Mouse (Mus musculus): ENCODE measurements around the gene Fuz. TPM values are rescaled to one million over a fixed set of nuclear protein-coding genes. Genes with fewer than 3 reads are reported as not detected.
"Not testable (repeated sequence)": the region's sequence is repeated elsewhere in the genome, so short reads cannot be mapped to it uniquely, and the experiment has no call there.

Gene Fuz
- total and polyA plus RNA-seq, 2 experiments from 2014 or later: 10.0 to 50.8 TPM

DNA sequence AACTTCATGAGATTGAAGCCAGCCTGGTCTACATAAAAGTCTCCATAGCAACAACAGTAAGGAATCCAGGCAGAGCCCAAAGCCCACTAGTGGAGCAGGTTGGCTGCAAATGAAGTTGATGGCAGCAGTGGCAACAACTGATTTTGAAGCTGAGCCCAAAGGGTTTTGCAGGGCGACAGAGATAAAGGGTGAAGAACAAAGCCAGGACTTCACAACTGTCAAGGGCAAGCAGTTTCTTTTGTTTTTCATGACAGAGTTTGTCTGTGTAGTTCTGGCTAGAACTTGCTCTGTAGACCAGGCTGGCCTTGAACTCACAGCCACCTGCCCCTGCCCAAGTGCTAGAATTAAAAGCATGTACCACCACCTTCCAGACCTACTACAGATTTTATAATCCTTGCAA lies 24.7 kb upstream of the Fuz start:
- Histone ChIP-seq H3K27ac (ENCODE audit: low read depth) (no peak overlapping the region), H3K9me3 (replicated peaks; ENCODE audit: control insufficient read depth, low read length) (no peaks in the 10 kb centered on the region), H3K4me3 (ENCODE audit: low read depth, low read length) (no peak overlapping the region), H3K4me2 (ENCODE audit: low read depth, low read length) (no peak overlapping the region), H3K27me3 (ENCODE audit: control insufficient read depth, insufficient read depth, low read length) (no peaks in the 10 kb centered on the region), H3K36me3 (replicated peaks; ENCODE audit: control insufficient read depth, insufficient read depth, low read length) (peaks cover under 1% of the 10 kb centered on the region; the same call in 1 of the 2 replicates), H3K9ac (replicated peaks; ENCODE audit: low read depth, low read length) (no peak overlapping the region), H3K4me1 (ENCODE audit: control insufficient read depth, insufficient read depth) (peaks cover 30% of the 10 kb centered on the region)
- DNase-seq (ENCODE audit: low spot score) (no peak), ATAC-seq (ENCODE audit: insufficient read depth, low read depth) (no peak)
- 53% methylated on average over 1 of the region's 1 CpGs for WGBS
- TF ChIP-seq CTCF (IDR thresholded peaks at IDR 0.05; ENCODE audit: low read depth): no peak
- no peak for TF ChIP-seq EP300 (IDR thresholded peaks at IDR 0.05; ENCODE audit: low read depth)

DNA sequence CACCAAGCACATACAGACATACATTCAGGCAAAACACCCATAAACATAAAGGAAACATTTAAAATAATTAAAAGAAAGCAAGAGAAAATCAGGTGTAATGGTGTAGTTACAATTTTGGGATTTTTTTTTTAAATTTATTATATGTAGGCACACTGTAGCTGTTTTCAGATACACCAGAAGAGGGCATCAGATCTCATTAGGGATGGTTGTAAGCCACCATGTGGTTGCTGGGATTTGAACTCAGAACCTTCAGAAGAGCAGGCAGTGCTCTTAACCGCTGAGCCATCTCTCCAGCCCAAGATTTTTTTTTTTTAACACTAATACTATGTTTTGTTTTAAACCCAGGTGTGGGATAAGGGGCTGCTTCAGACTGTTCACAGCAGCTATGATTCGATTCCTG lies 24.1 kb upstream of the Fuz start:
- H3K9ac ChIP-seq (replicated peaks; ENCODE audit: low read depth, low read length); H3K4me2 ChIP-seq (ENCODE audit: low read depth, low read length); DNase-seq (ENCODE audit: low spot score); H3K4me3 ChIP-seq (ENCODE audit: low read depth, low read length); H3K9me3 ChIP-seq (replicated peaks; ENCODE audit: control insufficient read depth, low read length); H3K36me3 ChIP-seq (replicated peaks; ENCODE audit: control insufficient read depth, insufficient read depth, low read length); H3K27me3 ChIP-seq (ENCODE audit: control insufficient read depth, insufficient read depth, low read length); ATAC-seq (ENCODE audit: insufficient read depth, low read depth); H3K27ac ChIP-seq (ENCODE audit: low read depth): not testable (repeated sequence)
- WGBS: 92% methylated on average over 2 of the region's 2 CpGs
- H3K4me1 ChIP-seq (ENCODE audit: control insufficient read depth, insufficient read depth): peaks cover 24% of the 10 kb centered on the region

DNA sequence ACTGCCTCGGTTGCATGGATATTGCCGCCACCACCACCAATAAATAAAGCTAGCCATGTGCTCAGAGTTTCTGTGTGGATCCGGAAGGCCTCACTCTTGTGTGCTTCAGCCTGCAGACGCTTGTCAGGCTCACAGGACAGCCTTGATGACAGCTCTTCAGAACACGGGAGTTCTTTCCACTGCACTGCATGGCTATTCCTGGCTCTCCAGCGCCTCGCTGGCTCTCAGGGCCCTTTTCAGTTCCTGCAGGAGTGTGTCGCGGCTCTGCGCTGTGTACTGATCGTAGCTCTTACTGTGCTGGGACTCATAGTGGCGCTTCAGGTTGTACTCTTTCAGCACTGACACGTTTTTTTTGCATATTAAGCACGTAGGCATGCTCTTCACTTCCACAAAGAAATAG lies 18.0 kb upstream of the Fuz start:
- H3K4me2 ChIP-seq (ENCODE audit: low read depth, low read length): no peak overlapping the region
- H3K9ac ChIP-seq (replicated peaks; ENCODE audit: low read depth, low read length): no peak overlapping the region
- H3K4me1 ChIP-seq (ENCODE audit: control insufficient read depth, insufficient read depth): peaks cover 21% of the 10 kb centered on the region
- DNase-seq (ENCODE audit: low spot score) (peak; percentile 75), ATAC-seq (ENCODE audit: insufficient read depth, low read depth) (peak; percentile 87)
- WGBS: 42% methylated on average over 14 of the region's 14 CpGs
- H3K9me3 ChIP-seq (replicated peaks; ENCODE audit: control insufficient read depth, low read length): no peaks in the 10 kb centered on the region
- H3K27ac ChIP-seq (ENCODE audit: low read depth): peak overlapping the region; percentile 80
- H3K4me3 ChIP-seq (ENCODE audit: low read depth, low read length): no peak overlapping the region
- TF ChIP-seq CTCF (IDR thresholded peaks at IDR 0.05; ENCODE audit: low read depth): no peak
- peak; percentile 71; the same call in 1 of the 2 replicates for TF ChIP-seq EP300 (IDR thresholded peaks at IDR 0.05; ENCODE audit: low read depth)
- peaks cover 67% of the 10 kb centered on the region for H3K36me3 ChIP-seq (replicated peaks; ENCODE audit: control insufficient read depth, insufficient read depth, low read length)
- no peaks in the 10 kb centered on the region for H3K27me3 ChIP-seq (ENCODE audit: control insufficient read depth, insufficient read depth, low read length)

DNA sequence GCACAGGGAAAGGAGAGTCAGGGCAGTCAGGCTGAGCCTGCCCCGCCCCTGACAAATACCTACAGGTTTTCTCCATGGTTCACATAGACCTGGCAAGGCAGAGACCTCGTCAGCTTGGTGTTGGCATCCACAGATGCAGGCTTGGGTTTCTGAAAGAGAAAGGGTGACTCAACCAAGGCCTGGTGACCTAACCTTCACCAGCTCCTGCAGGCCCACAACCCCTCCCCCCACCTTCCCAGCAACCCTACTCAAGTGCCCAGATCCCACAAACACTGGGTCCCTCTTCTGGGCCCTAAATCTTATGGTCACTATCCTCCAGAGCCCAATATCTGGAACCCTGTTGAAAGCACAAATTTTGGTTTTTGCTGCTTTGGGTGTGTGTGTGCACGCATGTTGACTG lies 12.8 kb upstream of the Fuz start:
- Histone ChIP-seq H3K4me2 (ENCODE audit: low read depth, low read length) (no peak overlapping the region), H3K27me3 (ENCODE audit: control insufficient read depth, insufficient read depth, low read length) (no peaks in the 10 kb centered on the region), H3K36me3 (replicated peaks; ENCODE audit: control insufficient read depth, insufficient read depth, low read length) (peaks cover 78% of the 10 kb centered on the region), H3K9me3 (replicated peaks; ENCODE audit: control insufficient read depth, low read length) (no peaks in the 10 kb centered on the region), H3K4me3 (ENCODE audit: low read depth, low read length) (no peak overlapping the region), H3K4me1 (ENCODE audit: control insufficient read depth, insufficient read depth) (peaks cover 17% of the 10 kb centered on the region), H3K27ac (ENCODE audit: low read depth) (no peak overlapping the region), H3K9ac (replicated peaks; ENCODE audit: low read depth, low read length) (no peak overlapping the region)
- ATAC-seq (ENCODE audit: insufficient read depth, low read depth): no peak
- TF ChIP-seq CTCF (IDR thresholded peaks at IDR 0.05; ENCODE audit: low read depth) (no peak), EP300 (IDR thresholded peaks at IDR 0.05; ENCODE audit: low read depth) (no peak)
- WGBS: 88% methylated on average over 3 of the region's 3 CpGs
- no peak for DNase-seq (ENCODE audit: low spot score)

DNA sequence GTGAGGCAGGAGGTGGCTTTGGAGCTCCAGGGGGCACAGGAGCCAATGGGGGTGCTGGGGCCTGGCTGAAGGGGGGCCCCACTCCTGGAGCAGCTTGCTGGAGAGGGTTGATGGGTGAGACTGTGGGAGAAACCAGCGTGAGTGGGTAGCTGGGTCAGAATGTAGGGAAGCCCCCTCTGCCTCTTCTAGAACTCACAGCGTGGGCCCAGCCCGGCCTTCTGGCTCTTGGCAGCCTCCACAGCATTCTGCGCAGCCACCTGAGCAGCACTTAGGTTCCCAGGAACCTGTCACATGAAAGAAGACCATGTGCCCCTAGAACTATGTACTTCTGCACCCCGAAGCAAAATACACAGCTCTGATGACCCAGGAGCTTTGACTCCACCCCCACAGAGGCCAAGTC lies 11.2 kb upstream of the Fuz start:
- Histone ChIP-seq H3K9ac (replicated peaks; ENCODE audit: low read depth, low read length) (no peak overlapping the region), H3K4me3 (ENCODE audit: low read depth, low read length) (no peak overlapping the region), H3K9me3 (replicated peaks; ENCODE audit: control insufficient read depth, low read length) (no peaks in the 10 kb centered on the region), H3K4me2 (ENCODE audit: low read depth, low read length) (no peak overlapping the region), H3K36me3 (replicated peaks; ENCODE audit: control insufficient read depth, insufficient read depth, low read length) (peaks cover 62% of the 10 kb centered on the region), H3K27ac (ENCODE audit: low read depth) (no peak overlapping the region), H3K4me1 (ENCODE audit: control insufficient read depth, insufficient read depth) (peaks cover 21% of the 10 kb centered on the region), H3K27me3 (ENCODE audit: control insufficient read depth, insufficient read depth, low read length) (no peaks in the 10 kb centered on the region)
- TF ChIP-seq EP300 (IDR thresholded peaks at IDR 0.05; ENCODE audit: low read depth): no peak
- no peak for TF ChIP-seq CTCF (IDR thresholded peaks at IDR 0.05; ENCODE audit: low read depth)
- DNase-seq (ENCODE audit: low spot score) (no peak), ATAC-seq (ENCODE audit: insufficient read depth, low read depth) (no peak)
- WGBS: 94% methylated on average over 5 of the region's 5 CpGs

DNA sequence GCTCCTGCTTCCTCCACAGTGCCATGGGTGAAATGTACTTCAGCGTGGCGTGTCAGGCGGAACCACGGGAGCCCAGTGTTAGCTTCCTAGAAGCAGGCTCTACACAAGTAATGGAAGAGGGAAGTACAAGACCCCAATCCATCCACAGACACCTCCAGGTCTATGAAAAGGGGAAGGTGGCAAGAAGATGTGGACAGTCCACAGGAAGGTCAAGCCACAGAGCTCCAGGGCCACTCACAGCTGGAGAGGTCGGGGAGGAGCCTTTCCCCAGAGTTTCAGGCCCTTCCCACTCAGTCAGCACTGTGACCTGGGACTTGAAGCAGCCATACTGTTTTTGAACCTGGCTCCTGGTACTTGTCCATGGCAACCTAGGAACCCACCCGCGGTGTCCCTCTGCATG lies 8.9 kb upstream of the Fuz start:
- TF ChIP-seq EP300 (IDR thresholded peaks at IDR 0.05; ENCODE audit: low read depth): no peak
- no peak for TF ChIP-seq CTCF (IDR thresholded peaks at IDR 0.05; ENCODE audit: low read depth)
- H3K4me2 ChIP-seq (ENCODE audit: low read depth, low read length): no peak overlapping the region
- peaks cover 39% of the 10 kb centered on the region for H3K36me3 ChIP-seq (replicated peaks; ENCODE audit: control insufficient read depth, insufficient read depth, low read length)
- no peak overlapping the region for H3K4me3 ChIP-seq (ENCODE audit: low read depth, low read length)
- ATAC-seq (ENCODE audit: insufficient read depth, low read depth) (no peak), DNase-seq (ENCODE audit: low spot score) (no peak)
- WGBS: 88% methylated on average over 7 of the region's 7 CpGs
- no peaks in the 10 kb centered on the region for H3K27me3 ChIP-seq (ENCODE audit: control insufficient read depth, insufficient read depth, low read length)
- H3K9ac ChIP-seq (replicated peaks; ENCODE audit: low read depth, low read length): no peak overlapping the region
- H3K9me3 ChIP-seq (replicated peaks; ENCODE audit: control insufficient read depth, low read length): no peaks in the 10 kb centered on the region
- H3K4me1 ChIP-seq (ENCODE audit: control insufficient read depth, insufficient read depth): peaks cover 35% of the 10 kb centered on the region
- H3K27ac ChIP-seq (ENCODE audit: low read depth): peak overlapping the region; percentile 74

Measured in heart, postnatal 0 days (tissue).